Mouse (Mus musculus) left cerebral cortex, postnatal 14 days (tissue): ENCODE results near the gene Zfp976. TPM values are rescaled to one million over a fixed set of nuclear protein-coding genes. Genes with fewer than 3 reads are reported as not detected.
A peak's percentile ranks its signal among the peaks of the same experiment; 100 is the strongest.
"Not testable (repeated sequence)": the region's sequence is repeated elsewhere in the genome, so short reads cannot be mapped to it uniquely, and the experiment has no call there.

ENCODE experiments used
- DNase-seq, 2 experiments: peaks; one replicate each; pipeline ENCODE4 v3.0.0; 2021 to 2022; ENCODE audit warnings: low spot score in 2 of 2, mixed read lengths in 1 of 2
- intact Hi-C: fragments of 180-260 bp; cut with DNase I; formaldehyde crosslinking; loops from one replicate; pipeline ENCODE4 v1.15.1; 2025
- long read RNA-seq, 2 experiments: library from polyadenylated mRNA; stranded (forward); transcript quantifications; one replicate each; pipeline ENCODE4 v2.0.0; 2021
- microRNA-seq, 2 experiments: library from miRNA; unstranded; fragments of <30 nt; microRNA quantifications; one replicate each; pipeline ENCODE4 v1.2.0; 2022
- total RNA-seq, 2 experiments: library from RNA; stranded (reverse); gene quantifications; 2 replicates each; pipeline ENCODE4 v1.2.3; 2021

Gene Zfp976
- 1 to 10 TPM; 2.8 to 3.4 TPM for total RNA-seq
- long read RNA-seq, experiment 1, result 0 reads
- long read RNA-seq, experiment 2, partial matches to known transcripts, result 0 of 2 reads
- long read RNA-seq, experiment 2, other reads (novel, unspliced or antisense), result 1 of 2 reads

DNA sequence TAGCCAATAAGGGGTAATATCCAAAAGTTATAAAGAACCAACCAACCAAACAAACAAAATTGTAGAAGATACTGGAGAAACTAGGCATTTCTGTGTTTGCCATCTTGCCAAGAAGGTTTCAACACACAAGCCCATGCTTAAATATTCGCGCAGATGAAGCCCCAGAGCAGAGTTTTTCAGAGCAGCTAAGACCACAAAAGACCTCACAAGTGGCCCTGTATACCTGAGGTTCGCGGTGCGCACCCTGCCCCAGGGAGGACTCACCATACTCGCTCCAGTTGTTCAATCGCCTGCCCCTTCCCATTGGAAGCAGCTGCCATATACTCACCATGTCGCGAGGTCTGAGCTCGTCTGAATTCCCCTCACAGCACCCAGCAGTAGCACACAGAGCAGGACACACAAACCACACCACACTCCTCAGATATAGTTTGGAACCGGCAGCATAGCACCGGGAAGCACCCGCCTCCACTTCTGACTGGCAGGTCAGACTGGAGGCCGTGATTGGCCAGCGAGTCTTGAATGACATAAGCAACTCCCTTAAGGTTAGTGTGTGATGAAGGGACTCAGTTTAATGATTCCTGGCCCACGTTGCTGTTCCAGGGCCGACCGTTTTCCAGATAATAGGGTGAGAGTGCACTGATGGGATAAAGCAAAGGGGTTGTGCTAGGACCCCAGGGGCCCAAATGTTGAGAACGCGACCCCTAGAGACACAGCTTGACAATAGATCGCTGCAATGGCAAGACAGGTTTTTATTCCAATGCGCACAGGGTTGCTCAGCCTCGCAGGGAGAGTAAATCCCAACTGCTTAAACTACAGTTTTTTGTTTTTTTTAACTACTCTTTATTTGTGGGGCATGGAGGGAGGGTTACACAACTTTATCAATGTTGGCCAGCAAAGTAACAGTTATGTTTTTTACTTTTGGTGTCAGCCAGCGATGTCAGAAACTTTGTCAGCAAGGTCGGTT lies at the start of gene Zfp976:
Gene Zfp976 (minus strand): TSS at position 437 of the 964 bp plus-strand sequence.
- peak; percentile 55 to 61 for DNase-seq
- intact Hi-C loops, result not testable (repeated sequence)

DNA sequence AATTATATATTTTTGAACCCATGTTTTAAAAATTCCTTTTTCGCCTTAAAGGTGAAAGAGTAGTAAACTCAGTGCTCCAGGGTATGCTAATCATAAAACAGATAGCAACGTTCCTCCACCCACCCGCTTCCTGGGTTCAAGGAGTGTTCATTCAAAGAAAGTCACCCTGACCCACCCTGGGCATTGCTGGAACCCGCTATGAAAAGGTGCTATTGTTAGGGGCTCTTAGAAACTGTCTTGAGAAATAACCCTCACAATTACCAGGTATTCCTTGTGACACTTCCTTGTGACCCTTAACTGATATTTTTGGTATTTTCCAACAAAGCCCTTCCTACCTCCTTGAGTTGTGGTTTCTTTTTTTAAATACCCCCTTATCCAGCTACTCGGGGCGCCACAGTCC lies 37.7 kb upstream of the Zfp976 start:
- intact Hi-C loops, DNase-seq: not testable (repeated sequence)

- DNase-seq, intact Hi-C loops: not testable (repeated sequence)
Measured at GRCm38 (mm10) chr7:42679646-42680045, 37.3 kb upstream of the Zfp976 start.

DNA sequence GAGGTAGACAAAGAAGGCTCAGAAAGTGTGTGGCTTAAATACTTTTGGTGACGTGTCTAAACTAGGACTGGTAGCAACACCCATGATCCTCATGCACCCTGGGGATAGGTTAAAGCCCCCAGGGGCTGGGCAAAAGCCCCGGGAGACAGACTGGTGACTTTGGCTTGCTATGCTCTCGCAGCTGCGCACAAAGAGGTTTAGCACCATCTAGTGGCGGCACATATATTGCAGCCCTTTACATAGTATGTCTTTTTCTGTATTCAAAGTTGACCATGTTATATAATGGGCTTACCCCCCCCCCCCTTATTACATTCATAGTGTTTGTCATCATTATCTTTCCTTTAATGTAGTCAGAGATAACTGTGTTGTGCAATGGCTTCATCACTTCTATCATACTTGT lies 17.8 kb upstream of the Zfp976 start:
- intact Hi-C loops, result not testable (repeated sequence)

GRCm38 (mm10) chr7:42655211-42655610 lies 12.8 kb upstream of the Zfp976 start:
- intact Hi-C loops, DNase-seq: not testable (repeated sequence)

More for the DNA sequence above, 17.8 kb upstream of the Zfp976 start:
- not testable (repeated sequence) for DNase-seq

GRCm38 (mm10) chr7:42643120-42643620 lies 782 bp upstream of the Zfp976 start:
- intact Hi-C loops, DNase-seq: not testable (repeated sequence)

DNA sequence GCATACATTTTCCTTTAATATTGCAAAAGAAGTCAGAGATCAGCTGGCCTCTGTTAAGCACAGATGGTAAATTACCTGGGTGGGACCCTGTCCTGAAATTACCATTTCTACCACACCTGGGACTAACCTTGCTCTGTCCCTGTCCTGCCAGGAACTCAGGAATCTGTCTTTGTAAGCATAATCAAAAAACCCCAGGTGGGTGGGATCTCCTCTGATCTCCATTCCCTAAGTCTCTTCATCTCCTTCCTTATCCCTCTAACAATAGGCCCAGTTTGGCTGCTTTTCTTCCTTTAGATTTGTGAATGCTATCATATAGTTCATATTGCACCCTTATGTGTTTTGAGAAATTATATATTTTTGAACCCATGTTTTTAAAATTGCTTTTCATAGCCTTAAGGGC lies 11.4 kb downstream of the Zfp976 start:
- DNase-seq, intact Hi-C loops: not testable (repeated sequence)

- DNase-seq, intact Hi-C loops: not testable (repeated sequence)
Measured at GRCm38 (mm10) chr7:42595666-42596065, 46.7 kb downstream of the Zfp976 start.

DNA sequence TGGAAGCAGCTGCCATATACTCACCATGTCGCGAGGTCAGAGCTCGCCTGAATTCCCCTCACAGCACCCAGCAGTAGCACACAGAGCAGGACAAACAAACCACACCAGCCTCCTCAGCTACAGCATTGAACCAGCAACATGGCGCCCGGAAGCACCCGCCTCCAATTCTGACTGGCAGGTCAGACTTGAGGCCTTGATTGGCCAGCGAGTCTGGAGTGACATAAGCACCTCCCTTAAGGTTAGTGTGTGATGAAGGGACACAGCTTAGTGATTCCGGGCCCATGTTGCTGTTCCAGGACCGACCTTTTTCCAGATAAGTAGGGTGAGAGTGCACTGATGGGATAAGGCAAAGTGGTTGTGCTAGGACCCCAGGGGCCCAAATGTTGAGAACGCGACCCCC lies 50.0 kb downstream of the Zfp976 start, which contains the start of gene Zfp977:
Gene Zfp977 (minus strand): TSS at position 135 of the 400 bp plus-strand sequence.
- DNase-seq, intact Hi-C loops: not testable (repeated sequence)

- intact Hi-C loops, DNase-seq: not testable (repeated sequence)
Measured at GRCm38 (mm10) chr7:42591311-42591710, 51.1 kb downstream of the Zfp976 start.

- no peak for DNase-seq
Measured at GRCm38 (mm10) chr7:42578488-42578887, 63.9 kb downstream of the Zfp976 start, which contains the start of gene Gm21028. Gm21028 (minus strand) TSS chr7:42578588.

More at GRCm38 (mm10) chr7:42578488-42578887, 63.9 kb downstream of the Zfp976 start, which contains the start of gene Gm21028:
- intact Hi-C loops, result no loop called here

Small RNA genes lying within 50 kb of the gene (microRNA-seq; reads per million reads assigned to microRNA genes)
- gene Gm24938, result 0 reads per million in 2 experiments

Other genes starting within 250 kb of the Zfp976 start
- gene 4933421I07Rik, start 194.5 kb downstream of the Zfp976 start, total RNA-seq, result not detected
- 10 to 100 TPM; 16.4 to 19.0 TPM for gene Zfp141, start 136.8 kb downstream of the Zfp976 start, total RNA-seq
- gene Gm21028, start 64.0 kb downstream of the Zfp976 start, total RNA-seq, result not detected
- 1 to 10 TPM; 1.9 to 2.5 TPM for gene Zfp977, start 50.0 kb downstream of the Zfp976 start, total RNA-seq
- 1 to 10 TPM; 5.7 to 6.2 TPM for gene Zfp975, start 50.2 kb upstream of the Zfp976 start, total RNA-seq
- gene Gm17067, start 84.4 kb upstream of the Zfp976 start, total RNA-seq, result not detected
- not detected for gene Vmn2r62, start 150.9 kb upstream of the Zfp976 start, total RNA-seq
- gene Gm2381, start 224.6 kb upstream of the Zfp976 start, total RNA-seq, result under 1 TPM; 0.11 to 0.19 TPM